Mouse (Mus musculus) intestine, postnatal 0 days (tissue): ENCODE data around the gene Nfrkb. TPM values are rescaled to one million over a fixed set of nuclear protein-coding genes. Genes with fewer than 3 reads are reported as not detected.

Source experiments
- ATAC-seq: fragments of 200-750 bp; cut with Nextera tagmentation; 2 replicates; pipeline ENCODE4 v1.8.0; 2017; ENCODE audit warnings: mild to moderate bottlenecking, moderate TSS enrichment, moderate library complexity
- H3K27ac ChIP-seq: fragments of 300-500 bp; sonication (generic); 2 replicates; pipeline ENCODE4 v1.5.1; 2014; ENCODE audit warnings: mild to moderate bottlenecking, low read depth, low read length, moderate library complexity
- H3K27me3 ChIP-seq: fragments of 300-500 bp; sonication (generic); replicated peaks from 2 replicates; pipeline ENCODE4 v1.6.1; 2014; ENCODE audit warnings: low read length, mixed read lengths; ENCODE audit not compliant: control insufficient read depth, insufficient read depth
- H3K36me3 ChIP-seq: fragments of 300-500 bp; sonication (generic); 2 replicates; pipeline ENCODE4 v1.6.1; 2014; ENCODE audit warnings: mild to moderate bottlenecking, moderate library complexity; ENCODE audit not compliant: control insufficient read depth, insufficient read depth
- H3K4me1 ChIP-seq: fragments of 300-500 bp; sonication (generic); replicated peaks from 2 replicates; pipeline ENCODE4 v1.6.1; 2014; ENCODE audit warnings: antibody characterized with exemption, low read length, mixed read lengths; ENCODE audit not compliant: control insufficient read depth, insufficient read depth
- H3K4me2 ChIP-seq: fragments of 300-500 bp; sonication (generic); replicated peaks from 2 replicates; pipeline ENCODE4 v1.6.1; 2014; ENCODE audit warnings: low read depth, mild to moderate bottlenecking, moderate library complexity
- H3K4me3 ChIP-seq: fragments of 300-500 bp; sonication (generic); 2 replicates; pipeline ENCODE4 v1.5.1; 2014; ENCODE audit warnings: low read depth, low read length
- H3K9ac ChIP-seq: fragments of 300-500 bp; sonication (generic); 2 replicates; pipeline ENCODE4 v1.6.1; 2014; ENCODE audit warnings: mild to moderate bottlenecking, low read depth, low read length
- H3K9me3 ChIP-seq: fragments of 300-500 bp; sonication (generic); 2 replicates; pipeline ENCODE4 v1.6.1; 2016; ENCODE audit warnings: mixed run types; ENCODE audit not compliant: control insufficient read depth
- CTCF ChIP-seq: sonication (generic); IDR thresholded peaks from 2 replicates; pipeline ENCODE4 v1.5.1; 2016; ENCODE audit warnings: low read depth, mild to moderate bottlenecking, control low read depth, antibody characterized with exemption, moderate library complexity
- WGBS: fragments of 180-500 bp; shearing (Covaris S2); extraction: QIAGEN DNeasy Blood & Tissue Kit; methylation state at CpG from one replicate; pipeline ENCODE4 v1.1.7; 2014; 5-methylcytosine and 5-hydroxymethylcytosine counted together
- polyA plus RNA-seq: library from polyadenylated mRNA; unstranded; fragments of >200 nt; fragmentation: Nextera tagmentation; extraction: Ambion mirVana; gene quantifications from 2 replicates; pipeline ENCODE4 v1.2.1, GENCODE M21; 2015

The Nfrkb gene
- polyA plus RNA-seq, 1 experiment from 2014 or later, result 8.5 TPM

DNA sequence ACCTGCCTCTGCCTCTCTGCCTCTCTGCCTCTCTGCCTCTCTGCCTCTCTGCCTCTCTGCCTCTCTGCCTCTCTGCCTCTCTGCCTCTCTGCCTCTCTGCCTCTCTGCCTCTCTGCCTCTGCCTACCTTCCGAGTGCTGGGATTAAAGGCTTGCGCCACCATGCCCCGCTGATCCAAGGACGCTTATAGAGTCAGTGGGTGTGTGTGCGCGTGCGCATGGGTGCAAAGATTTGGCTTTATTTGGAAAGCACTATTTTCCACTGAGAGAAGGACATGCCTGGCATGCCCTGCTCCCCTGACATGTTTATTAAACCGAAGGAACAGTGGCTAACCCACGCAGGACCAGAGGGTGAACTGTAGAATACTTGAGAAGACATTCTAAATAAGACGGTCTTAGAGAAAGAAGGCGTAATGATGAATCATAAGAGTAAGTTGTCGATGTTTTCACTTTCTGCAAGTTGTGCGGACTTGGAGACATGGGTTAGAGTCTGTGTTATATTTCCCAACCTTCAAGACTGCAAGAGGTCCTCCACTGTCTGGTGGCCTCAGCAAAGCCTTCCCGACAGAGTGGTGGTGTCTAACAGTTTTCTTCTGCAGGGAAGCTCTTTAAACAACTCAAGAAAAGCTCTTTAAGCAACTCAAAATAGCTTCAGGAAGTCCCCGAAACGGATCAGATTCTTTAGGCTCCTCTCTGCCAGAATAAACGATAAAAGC lies 1.0 kb upstream of the Nfrkb start:
- H3K27me3 ChIP-seq, result no peaks in the 10 kb centered on the region
- TF ChIP-seq CTCF, result no peak
- 80% methylated on average over 17 of the region's 17 CpGs for WGBS
- H3K4me2 ChIP-seq, result peak overlapping the region; percentile 81; the same call in 1 of the 2 replicates
- no peaks in the 10 kb centered on the region for H3K9me3 ChIP-seq
- no peak overlapping the region for H3K4me3 ChIP-seq
- H3K9ac ChIP-seq, result no peak overlapping the region
- no peak overlapping the region for H3K27ac ChIP-seq
- ATAC-seq, result no peak
- peaks cover 7% of the 10 kb centered on the region; the same call in 1 of the 2 replicates for H3K36me3 ChIP-seq
- peaks cover 3% of the 10 kb centered on the region; the same call in 1 of the 2 replicates for H3K4me1 ChIP-seq

DNA sequence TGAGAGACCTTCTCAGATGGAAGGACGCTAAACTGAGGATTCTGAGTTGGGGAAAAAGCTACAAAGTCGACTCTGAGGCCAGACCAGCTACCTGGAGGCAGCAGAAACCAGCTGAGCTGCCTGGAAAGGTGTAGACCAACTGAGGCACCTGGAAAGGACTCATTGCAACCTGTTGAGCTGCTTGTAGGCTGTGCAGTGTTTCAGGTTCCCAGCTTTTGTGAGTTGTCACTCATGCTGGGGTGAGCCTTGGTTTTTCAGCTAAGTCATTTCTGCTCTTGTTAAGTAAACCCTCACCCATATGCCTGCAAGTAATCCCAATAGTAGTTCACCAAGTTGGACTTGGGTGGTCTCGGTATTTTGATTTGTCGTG lies 507 bp upstream of the Nfrkb start:
- Histone ChIP-seq H3K4me1 (peaks cover 3% of the 10 kb centered on the region; the same call in 1 of the 2 replicates), H3K9ac (peak overlapping the region; percentile 81), H3K36me3 (peaks cover 9% of the 10 kb centered on the region), H3K4me2 (peak overlapping the region; percentile 81), H3K27ac (no peak overlapping the region), H3K27me3 (no peaks in the 10 kb centered on the region), H3K9me3 (no peaks in the 10 kb centered on the region), H3K4me3 (peak overlapping the region; percentile 96)
- peak; percentile 25 for ATAC-seq
- WGBS, result 24% methylated on average over 4 of the region's 4 CpGs
- TF ChIP-seq CTCF, result no peak

DNA sequence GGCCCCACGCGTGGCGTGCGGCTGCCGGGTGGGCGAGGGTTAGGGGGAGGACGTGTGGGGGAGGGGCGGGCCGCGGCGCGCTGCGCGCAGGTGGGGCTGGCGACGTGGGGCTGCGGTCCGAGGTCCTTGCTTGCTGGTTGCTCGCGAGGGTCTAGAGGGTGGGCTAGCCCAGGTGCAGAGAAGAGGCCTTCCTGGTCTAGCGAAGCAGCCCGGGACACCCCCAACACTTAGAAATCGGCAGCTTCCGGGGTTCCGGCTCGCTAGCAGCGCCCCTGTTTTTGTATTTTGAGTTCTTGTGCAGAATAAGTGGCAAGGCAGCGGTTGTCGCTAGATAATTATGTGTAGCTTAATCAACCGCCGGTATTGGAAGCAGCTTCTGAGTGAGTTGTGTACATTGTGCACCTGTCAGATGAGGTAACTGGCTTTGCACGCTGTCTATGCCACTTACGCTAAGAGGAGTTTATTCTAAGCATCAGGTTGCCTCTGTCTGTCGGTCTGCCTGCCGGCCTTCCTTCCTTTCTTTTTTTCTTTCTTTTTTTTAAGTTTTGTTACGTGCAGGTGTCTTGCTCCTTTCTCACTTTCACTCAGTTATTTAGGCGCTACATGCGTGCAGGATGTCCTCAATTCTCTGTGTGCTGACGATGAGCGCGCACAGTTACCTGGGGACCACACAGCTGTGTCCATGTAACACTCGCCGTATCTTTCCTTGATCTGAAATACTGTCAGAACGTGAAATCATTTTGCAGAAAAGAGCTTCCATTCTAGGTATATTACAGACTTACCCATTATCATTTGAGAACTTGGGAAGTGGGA lies 582 bp downstream of the Nfrkb start:
- Histone ChIP-seq H3K4me1 (peaks cover 3% of the 10 kb centered on the region; the same call in 1 of the 2 replicates), H3K27ac (peak overlapping the region; percentile 36), H3K4me3 (peak overlapping the region; percentile 96), H3K36me3 (peaks cover 20% of the 10 kb centered on the region), H3K4me2 (peak overlapping the region; percentile 81), H3K9me3 (no peaks in the 10 kb centered on the region), H3K9ac (peak overlapping the region; percentile 81), H3K27me3 (no peaks in the 10 kb centered on the region)
- WGBS, result 5% methylated on average over 35 of the region's 44 CpGs
- ATAC-seq, result peak; percentile 60
- TF ChIP-seq CTCF, result no peak

DNA sequence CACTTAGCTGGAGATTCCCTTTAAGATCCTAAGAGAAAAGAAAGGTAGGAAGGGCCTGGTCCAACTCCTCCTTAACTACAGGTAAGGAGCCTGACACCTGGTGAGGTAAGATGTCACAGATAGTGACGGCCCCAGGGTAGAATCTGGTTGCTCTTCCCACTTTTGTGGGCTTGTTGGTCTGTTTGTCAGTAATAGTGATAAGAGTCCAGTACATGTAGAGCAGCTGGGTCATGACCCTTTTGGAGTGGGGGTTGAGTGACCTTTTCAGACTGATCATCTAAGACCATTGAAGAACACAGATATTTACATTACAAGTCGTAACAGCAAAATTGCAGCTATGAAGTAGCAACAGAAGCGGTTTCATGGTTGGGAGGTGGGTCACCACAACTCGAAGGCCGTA lies 1.2 kb downstream of the Nfrkb start:
- Histone ChIP-seq H3K4me1 (peaks cover 3% of the 10 kb centered on the region; the same call in 1 of the 2 replicates), H3K9ac (no peak overlapping the region), H3K27ac (no peak overlapping the region), H3K4me3 (peak overlapping the region; percentile 96), H3K4me2 (peak overlapping the region; percentile 81), H3K9me3 (no peaks in the 10 kb centered on the region), H3K36me3 (peaks cover 26% of the 10 kb centered on the region), H3K27me3 (no peaks in the 10 kb centered on the region)
- no peak for TF ChIP-seq CTCF
- WGBS, result 69% methylated on average over 5 of the region's 5 CpGs
- ATAC-seq, result no peak

DNA sequence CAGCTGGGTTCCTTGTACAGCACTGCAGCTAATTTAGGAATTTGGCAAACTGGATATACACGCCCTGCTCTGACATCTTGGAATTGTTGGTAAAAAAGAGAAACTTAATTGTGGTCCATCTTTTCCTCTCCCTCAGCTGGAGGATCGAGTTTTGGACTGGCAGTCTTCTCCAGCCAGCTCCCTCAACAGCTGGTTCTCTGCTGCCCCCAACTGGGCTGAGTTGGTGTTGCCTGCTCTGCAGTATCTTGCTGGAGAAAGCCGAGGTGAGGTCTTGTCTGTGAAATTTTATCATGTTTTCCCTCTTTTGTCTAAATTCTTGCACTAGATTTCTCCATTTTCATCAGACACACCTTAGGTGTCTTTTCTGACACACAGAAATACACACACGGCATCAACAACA lies 14.4 kb downstream of the Nfrkb start:
- no peak overlapping the region for H3K4me3 ChIP-seq
- H3K4me1 ChIP-seq, result no peaks in the 10 kb centered on the region
- H3K27me3 ChIP-seq, result no peaks in the 10 kb centered on the region
- peak; percentile 87 for TF ChIP-seq CTCF
- 49% methylated on average over 4 of the region's 4 CpGs for WGBS
- H3K9me3 ChIP-seq, result no peaks in the 10 kb centered on the region
- H3K27ac ChIP-seq, result no peak overlapping the region
- H3K36me3 ChIP-seq, result peaks cover 81% of the 10 kb centered on the region
- no peak overlapping the region for H3K9ac ChIP-seq
- no peak for ATAC-seq
- H3K4me2 ChIP-seq, result no peak overlapping the region

DNA sequence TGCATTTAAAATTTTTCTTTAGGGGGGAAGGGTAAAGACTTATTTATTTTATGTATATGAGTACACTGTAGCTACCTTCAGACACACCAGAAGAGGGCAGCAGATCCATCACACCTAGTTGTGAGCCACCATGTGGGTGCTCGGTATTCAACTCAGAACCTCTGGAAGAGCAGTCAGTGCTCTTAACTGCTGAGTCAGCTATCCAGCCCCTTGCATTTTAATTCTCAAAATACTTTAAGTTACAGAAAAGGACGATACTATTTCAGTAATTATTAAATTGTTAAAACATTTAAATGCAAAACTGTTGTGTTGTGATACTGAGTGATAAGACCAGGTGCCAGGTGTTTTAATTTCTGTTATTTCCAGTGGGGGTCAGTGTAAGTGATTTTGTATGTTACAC lies 18.3 kb downstream of the Nfrkb start:
- no peak overlapping the region for H3K4me3 ChIP-seq
- H3K9ac ChIP-seq, result no peak overlapping the region
- no peak overlapping the region for H3K27ac ChIP-seq
- ATAC-seq, result no peak
- H3K36me3 ChIP-seq, result peaks cover 69% of the 10 kb centered on the region
- WGBS, result 76% methylated on average over 2 of the region's 2 CpGs
- TF ChIP-seq CTCF, result peak; percentile 28
- no peaks in the 10 kb centered on the region for H3K4me1 ChIP-seq
- H3K9me3 ChIP-seq, result no peaks in the 10 kb centered on the region
- no peaks in the 10 kb centered on the region for H3K27me3 ChIP-seq
- no peak overlapping the region for H3K4me2 ChIP-seq
